Mouse (Mus musculus) central nervous system, embryonic 11.5 days (tissue): ENCODE results near the gene Arhgap4. TPM values are rescaled to one million over a fixed set of nuclear protein-coding genes. Genes with fewer than 3 reads are reported as not detected.

Experiments
- polyA plus RNA-seq: library from polyadenylated mRNA; depleted of rRNA; stranded (reverse); fragments of >200 nt; gene quantifications from 2 replicates; pipeline ENCODE4 v1.2.3, GENCODE M21; 2012; rRNA removed

Gene Arhgap4
- 4.8 and 5.8 TPM in 2 replicates for polyA plus RNA-seq

DNA sequence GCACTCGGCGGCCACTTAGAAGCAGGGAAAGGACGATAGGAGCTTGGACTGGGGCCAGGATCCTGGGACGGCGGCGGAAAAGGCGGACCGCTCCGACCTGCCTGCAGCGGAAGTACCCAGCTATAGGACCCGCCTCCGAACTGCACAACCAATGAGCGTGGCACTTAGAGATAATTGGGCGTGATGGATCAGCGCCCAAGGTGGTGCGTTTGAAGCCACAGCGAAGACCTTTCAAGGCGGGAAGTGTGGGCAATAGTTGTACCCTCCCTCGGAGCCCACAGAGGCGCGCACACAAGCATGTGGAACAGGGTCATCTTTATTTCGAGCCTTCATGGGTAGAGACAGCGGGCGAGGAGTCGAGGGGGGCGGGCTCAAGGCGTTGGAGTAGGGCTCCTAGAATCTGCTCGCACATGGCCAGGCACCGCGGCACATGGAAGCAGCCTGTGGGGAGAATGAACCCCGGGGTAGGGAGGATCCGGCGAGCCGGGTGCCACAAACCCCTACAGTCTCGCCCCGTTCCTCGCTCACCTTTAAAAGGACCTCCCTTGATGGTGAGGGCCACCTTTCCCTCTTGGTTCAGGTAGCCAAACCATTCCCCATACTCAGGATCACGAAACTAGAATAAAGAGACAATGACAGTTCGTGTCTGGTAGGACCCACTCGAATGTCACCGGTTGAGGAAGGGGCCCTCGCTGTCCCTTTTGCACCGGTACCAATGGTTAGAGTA lies at the start of gene Arhgap4, which contains the start of gene Naa10:
TSS of gene Arhgap4 (minus strand) at position 48 of the 727 bp plus-strand sequence.
TSS of gene Naa10 (minus strand) at position 122 of the 727 bp plus-strand sequence.

DNA sequence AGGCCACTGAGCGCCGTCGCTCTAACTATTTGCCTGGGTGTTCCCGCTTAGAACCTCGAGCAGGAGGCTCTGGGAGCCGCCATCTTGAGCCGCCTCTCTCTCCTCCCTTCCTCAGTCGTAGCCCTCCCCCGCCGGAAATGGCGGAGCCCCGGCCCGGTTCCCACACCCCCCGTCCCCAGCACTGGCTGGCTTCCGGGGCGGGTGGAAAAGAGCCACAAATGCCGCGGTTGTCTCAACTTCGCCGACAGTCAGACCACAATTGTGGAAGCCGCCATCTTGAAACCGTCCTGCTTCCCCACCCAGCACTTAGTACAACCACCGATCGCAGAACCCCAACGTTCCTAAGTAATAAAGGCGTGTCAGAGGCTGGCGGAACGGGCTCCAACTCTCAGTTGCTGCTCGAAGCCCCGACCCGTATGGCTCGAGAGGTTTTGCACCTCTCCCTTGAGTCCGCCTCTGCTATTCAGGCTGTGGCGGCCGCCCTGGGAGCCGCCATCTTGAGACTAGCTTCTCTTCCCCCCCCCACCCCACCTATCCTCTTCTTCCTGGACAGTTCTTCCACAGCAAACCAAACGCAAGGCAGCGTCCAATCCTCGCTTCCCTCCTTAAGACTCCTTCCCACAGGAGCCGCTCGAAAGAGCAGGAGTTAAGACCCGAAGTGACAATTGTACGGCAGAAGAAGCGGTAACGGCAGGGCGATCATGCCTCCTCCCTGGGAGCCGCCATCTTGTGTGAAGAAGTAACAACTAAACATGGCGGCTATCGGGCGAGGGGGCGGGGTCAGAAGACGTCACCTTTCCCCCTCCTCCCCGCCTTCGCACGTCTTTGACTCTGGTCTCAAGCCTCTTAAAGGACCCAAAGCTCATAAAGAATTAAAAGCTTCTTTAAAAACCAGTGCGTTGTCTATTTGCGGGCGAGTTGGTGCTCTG lies 44.8 kb upstream of the Arhgap4 start, which contains the start of gene Hcfc1:
TSS of gene Hcfc1 (minus strand) at position 110 of the 929 bp plus-strand sequence.

DNA sequence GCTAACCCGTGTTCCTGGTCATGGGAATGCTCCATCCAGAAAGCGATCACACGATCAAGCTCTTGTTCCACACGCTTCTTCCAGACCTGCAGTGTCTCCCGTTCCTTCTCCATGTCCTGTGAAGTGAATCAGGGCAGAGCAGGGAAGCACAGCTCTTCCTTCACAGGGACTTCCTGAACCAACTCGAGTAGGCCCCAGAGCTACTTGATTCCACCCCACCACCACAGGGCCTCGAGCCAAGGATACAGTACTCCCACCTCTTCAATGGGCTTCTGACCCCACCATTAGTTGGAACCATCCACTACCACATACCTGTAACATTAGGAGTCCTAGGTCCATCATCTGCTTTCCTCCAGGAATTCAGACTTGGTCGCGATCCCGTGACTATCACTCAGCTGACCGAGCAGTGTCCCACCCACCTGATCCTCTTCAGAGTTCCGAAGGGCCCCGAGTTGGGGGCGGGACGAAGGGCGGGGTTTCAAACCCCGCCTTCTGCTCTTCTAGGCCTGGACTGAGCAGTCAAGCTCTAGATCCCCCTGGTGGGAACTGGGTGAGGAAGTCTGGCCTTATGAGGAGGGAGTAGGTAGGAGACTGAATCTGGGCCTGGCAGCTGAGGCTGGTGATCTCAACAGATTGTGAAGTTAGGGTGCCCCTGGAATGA lies 8.9 kb upstream of the Arhgap4 start, which contains the start of gene Renbp:
TSS of gene Renbp (minus strand) at position 449 of the 661 bp plus-strand sequence.

DNA sequence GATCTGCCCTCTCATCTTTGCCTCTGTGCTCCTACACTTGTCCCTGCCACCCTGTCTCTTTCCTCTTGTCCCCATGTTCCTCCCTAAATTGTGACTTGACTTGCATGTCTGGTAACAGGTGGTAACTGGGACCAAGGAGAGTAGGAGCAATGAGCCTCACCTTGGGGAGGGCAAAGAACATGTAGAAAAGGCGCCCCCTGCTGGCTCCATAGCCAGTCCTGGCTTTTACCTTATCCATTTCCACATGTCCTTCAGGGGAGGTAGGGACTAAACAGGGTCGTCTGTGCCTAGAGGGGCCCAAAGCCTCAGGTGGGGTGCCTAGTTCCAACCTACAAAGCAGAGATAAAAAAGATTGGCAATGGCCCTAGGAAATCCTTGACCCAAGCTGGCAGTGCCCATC lies 26.0 kb downstream of the Arhgap4 start, which contains the start of gene L1cam:
TSS of gene L1cam (minus strand) at position 387 of the 400 bp plus-strand sequence.

DNA sequence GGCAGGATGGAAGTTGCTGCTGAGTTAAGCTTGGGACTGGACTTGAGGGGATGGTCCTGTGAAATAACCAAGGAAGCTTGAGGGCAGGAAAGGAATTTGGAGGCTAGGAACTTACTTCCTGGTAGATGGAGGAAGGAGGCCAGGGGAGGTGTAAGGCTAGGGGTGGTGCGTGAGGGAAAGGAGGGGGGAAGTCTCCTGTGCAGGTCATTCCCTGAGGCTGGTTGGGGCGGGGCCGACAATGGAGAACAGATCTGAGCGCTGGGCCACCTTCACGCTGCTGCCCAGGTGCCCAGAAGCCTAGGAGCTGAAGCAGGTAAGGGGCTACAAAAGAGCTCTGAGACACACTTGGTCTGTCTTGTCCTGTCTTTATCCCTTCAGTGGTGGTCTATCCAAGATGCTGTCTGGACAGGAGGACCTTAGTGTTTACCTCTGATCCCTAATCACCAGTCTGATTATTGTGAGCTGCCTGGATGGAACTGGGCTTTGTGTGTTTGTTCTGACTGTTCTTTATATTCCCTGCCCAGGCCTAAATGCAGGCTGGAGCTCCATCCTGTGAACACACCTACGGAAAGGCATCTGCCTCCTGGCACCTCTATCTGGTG lies 30.0 kb downstream of the Arhgap4 start, which contains the start of gene Avpr2:
TSS of gene Avpr2 (plus strand) at position 552 of the 602 bp plus-strand sequence.

Other genes starting within 250 kb of the Arhgap4 start
- gene Slc6a8, start 248.7 kb downstream of the Arhgap4 start, polyA plus RNA-seq = 30.6 and 49.4 TPM in 2 replicates
- 71.0 and 75.1 TPM in 2 replicates for gene Bcap31, start 205.7 kb downstream of the Arhgap4 start, polyA plus RNA-seq
- 10.3 and 12.6 TPM in 2 replicates for gene Abcd1, start 205.3 kb downstream of the Arhgap4 start, polyA plus RNA-seq
- gene Plxnb3, start 164.8 kb downstream of the Arhgap4 start, polyA plus RNA-seq = 0.22 and 0.41 TPM in 2 replicates
- 1.1 and 5.5 TPM in 2 replicates for gene Srpk3, start 147.5 kb downstream of the Arhgap4 start, polyA plus RNA-seq
- 167 and 344 TPM in 2 replicates for gene Idh3g, start 135.0 kb downstream of the Arhgap4 start, polyA plus RNA-seq
- gene Ssr4, start 134.8 kb downstream of the Arhgap4 start, polyA plus RNA-seq = 83.3 and 142 TPM in 2 replicates
- 23.2 and 40.3 TPM in 2 replicates for gene Pdzd4, start 96.9 kb downstream of the Arhgap4 start, polyA plus RNA-seq
- 0.05 TPM in 1 of 2 replicates, not detected in the other for gene Avpr2, start 29.8 kb downstream of the Arhgap4 start, polyA plus RNA-seq
- gene L1cam, start 25.8 kb downstream of the Arhgap4 start, polyA plus RNA-seq = 29.2 and 43.4 TPM in 2 replicates
- gene Naa10, start 74 bp upstream of the Arhgap4 start, polyA plus RNA-seq = 126 and 150 TPM in 2 replicates
- 18.6 and 27.2 TPM in 2 replicates for gene Renbp, start 9.0 kb upstream of the Arhgap4 start, polyA plus RNA-seq
- gene Hcfc1, start 44.5 kb upstream of the Arhgap4 start, polyA plus RNA-seq = 49.0 and 83.0 TPM in 2 replicates
- gene Irak1, start 102.0 kb upstream of the Arhgap4 start, polyA plus RNA-seq = 53.1 and 61.3 TPM in 2 replicates
- gene Opn1mw, start 205.6 kb upstream of the Arhgap4 start, polyA plus RNA-seq = not detected in 2 replicates
- 19.8 and 22.4 TPM in 2 replicates for gene Mecp2, start 213.5 kb upstream of the Arhgap4 start, polyA plus RNA-seq
- not detected in 2 replicates for gene Tex28, start 246.0 kb upstream of the Arhgap4 start, polyA plus RNA-seq